Mouse (Mus musculus) myocyte (in vitro differentiated cells): ENCODE measurements at regions not wholly inside any gene's neighbourhood (a gene's known extent, or its start where the extent isn't known, plus 50 kb on each side); places are given as distances from the start of the nearest gene placed in this dataset.

Source experiments
- CEBPB ChIP-seq: IDR thresholded peaks from 2 replicates; pipeline ENCODE4 v1.6.1; 2011; ENCODE audit warnings: mild to moderate bottlenecking, moderate library complexity; ENCODE audit not compliant: poor library complexity, insufficient read depth, severe bottlenecking
- E2F4 ChIP-seq: IDR thresholded peaks from one replicate; pipeline ENCODE4 v1.6.1; 2011; ENCODE audit warnings: mild to moderate bottlenecking, control low read depth, moderate library complexity; ENCODE audit not compliant: insufficient read depth
- MAX ChIP-seq: IDR thresholded peaks from one replicate; pipeline ENCODE4 v1.6.1; 2011; ENCODE audit warnings: low read depth, mild to moderate bottlenecking, control low read depth
- MYOD1 ChIP-seq, 3 experiments: IDR thresholded peaks; one replicate each; pipeline ENCODE4 v1.6.1; 2011; ENCODE audit warnings: control low read depth in 2 of 3, low read depth in 2 of 3, mild to moderate bottlenecking in 2 of 3, moderate library complexity in 1 of 3; ENCODE audit not compliant: insufficient read length in 2 of 3, control insufficient read depth in 1 of 3
- MYOG ChIP-seq, 3 experiments: IDR thresholded peaks; one replicate each; pipeline ENCODE4 v1.6.1; 2011; ENCODE audit warnings: control low read depth in 2 of 3, low read depth in 2 of 3, mild to moderate bottlenecking in 2 of 3; ENCODE audit not compliant: insufficient read length in 2 of 3, control insufficient read depth in 1 of 3, insufficient read depth in 1 of 3
- POLR2A ChIP-seq: IDR thresholded peaks from one replicate; pipeline ENCODE4 v1.6.1; 2011; ENCODE audit warnings: low read depth, mild to moderate bottlenecking, control low read depth, moderate library complexity; ENCODE audit not compliant: insufficient read length
- POLR2AphosphoS2 ChIP-seq: IDR thresholded peaks from one replicate; pipeline ENCODE4 v1.6.1; 2011; ENCODE audit warnings: low read depth, control low read depth; ENCODE audit not compliant: insufficient read length
- REST ChIP-seq: IDR thresholded peaks from one replicate; pipeline ENCODE4 v1.6.1; 2011; ENCODE audit warnings: mild to moderate bottlenecking, control low read depth, moderate library complexity; ENCODE audit not compliant: insufficient read depth, insufficient read length
- SRF ChIP-seq: IDR thresholded peaks from one replicate; pipeline ENCODE4 v1.6.1; 2011; ENCODE audit warnings: low read depth; ENCODE audit not compliant: control insufficient read depth, insufficient read length
- TCF12 ChIP-seq: IDR thresholded peaks from one replicate; pipeline ENCODE4 v1.6.1; 2011; ENCODE audit warnings: mild to moderate bottlenecking, control low read depth; ENCODE audit not compliant: poor library complexity, insufficient read depth, severe bottlenecking
- TCF3 ChIP-seq: IDR thresholded peaks from one replicate; pipeline ENCODE4 v1.6.1; 2011; ENCODE audit warnings: low read depth, control low read depth; ENCODE audit not compliant: insufficient read length
- USF1 ChIP-seq: IDR thresholded peaks from one replicate; pipeline ENCODE4 v1.6.1; 2011; ENCODE audit warnings: low read depth, mild to moderate bottlenecking, control low read depth, moderate library complexity

DNA sequence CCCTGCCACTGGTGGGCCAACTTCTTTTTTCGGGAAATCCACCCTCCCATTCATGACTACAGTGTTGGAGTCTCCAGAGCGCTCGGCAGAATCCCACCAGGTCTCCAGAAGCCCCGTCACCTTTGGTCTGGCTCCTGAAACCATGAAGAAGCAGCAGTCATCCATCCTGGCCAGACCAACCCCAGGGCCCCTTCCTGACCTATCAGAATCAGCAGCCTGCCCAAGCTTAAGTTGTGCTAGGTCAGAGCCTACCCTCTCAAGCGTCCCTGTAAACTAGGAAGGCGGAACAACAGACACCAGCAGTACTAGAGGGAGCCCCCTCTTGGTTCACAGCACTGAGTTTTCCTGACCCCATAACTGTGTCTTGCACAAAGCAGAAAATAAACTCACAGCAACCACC, 89.1 kb downstream of the Klf5 start:
- TF ChIP-seq POLR2A: no peak
- no peak for TF ChIP-seq CEBPB
- no peak for TF ChIP-seq TCF3
- no peak for TF ChIP-seq MAX
- TF ChIP-seq E2F4: no peak
- TF ChIP-seq POLR2AphosphoS2: no peak
- no peak for TF ChIP-seq MYOG (IDR thresholded peaks at IDR 0.05; ENCODE audit: control insufficient read depth in 1 of 3, insufficient read depth in 1 of 3, insufficient read length in 2 of 3, low read depth in 2 of 3)
- TF ChIP-seq REST: no peak
- TF ChIP-seq USF1: no peak
- TF ChIP-seq TCF12: no peak
- TF ChIP-seq MYOD1 (IDR thresholded peaks at IDR 0.05; ENCODE audit: control insufficient read depth in 1 of 3, insufficient read length in 2 of 3, low read depth in 2 of 3): no peak
- no peak for TF ChIP-seq SRF
